In genomic region chr17:84956931-84957486, GRCm38 (mm10) we compare ENCODE assay signal across 8 mouse cellular contexts. TPM values are rescaled to one million over a fixed set of nuclear protein-coding genes. Genes with fewer than 3 reads are reported as not detected.
A peak's percentile ranks its signal among the peaks of the same experiment; 100 is the strongest.
DNase-seq lines count a peak whose midpoint lies in the region; ATAC-seq and TF ChIP-seq lines count a peak whose summit lies in the region.

No protein-coding gene starts in this region.

- H3K4me2 ChIP-seq in embryonic facial prominence, embryonic 14.5 days (ENCODE audit: low read depth, low read length): peak overlapping the region; percentile 64
- H3K4me2 ChIP-seq in kidney, embryonic 16.5 days (replicated peaks; ENCODE audit: low read depth, low read length): peak overlapping the region; percentile 73
- peak overlapping the region; percentile 86 for H3K4me2 ChIP-seq in liver, embryonic 12.5 days

- peak; percentile 97 for DNase-seq in CD4-positive helper T cell, adult 2 months (ENCODE audit: low read depth, low spot score)
- peak; percentile 98 for DNase-seq in embryonic facial prominence, embryonic 14.5 days (ENCODE audit: low spot score)
- DNase-seq in heart, adult 2 months: peak; percentile 86 to 94
- DNase-seq in naive thymus-derived CD4-positive, alpha-beta T cell, adult 2 months (ENCODE audit: low read depth): peak; percentile 96
- peak; percentile 94 for DNase-seq in splenic B cell, adult 2 months (ENCODE audit: low read depth, low spot score)

- peak overlapping the region; percentile 66 for H3K9ac ChIP-seq in embryonic facial prominence, embryonic 14.5 days (ENCODE audit: low read depth, low read length)
- H3K9ac ChIP-seq in heart, adult 2 months (ENCODE audit: low read depth, low read length): peak overlapping the region; percentile 64
- peak overlapping the region; percentile 66 for H3K9ac ChIP-seq in kidney, embryonic 16.5 days (replicated peaks; ENCODE audit: low read length)
- H3K9ac ChIP-seq in liver, embryonic 12.5 days: peak overlapping the region; percentile 77

- no peaks in the 10 kb centered on the region for H3K4me1 ChIP-seq in bone marrow, adult 2 months (ENCODE audit: control insufficient read depth, insufficient read depth, low read length)
- H3K4me1 ChIP-seq in embryonic facial prominence, embryonic 14.5 days (ENCODE audit: control insufficient read depth, insufficient read depth, low read length): peaks cover 15% of the 10 kb centered on the region
- H3K4me1 ChIP-seq in heart, adult 2 months (ENCODE audit: control insufficient read depth, insufficient read depth, low read length): peaks cover 4% of the 10 kb centered on the region
- H3K4me1 ChIP-seq in kidney, embryonic 16.5 days (ENCODE audit: insufficient read depth, low read length): peaks cover 18% of the 10 kb centered on the region
- peaks cover 38% of the 10 kb centered on the region for H3K4me1 ChIP-seq in liver, embryonic 12.5 days

- WGBS in bone marrow, adult 2 months: under 1% methylated on average over 24 of the region's 24 CpGs
- WGBS in embryonic facial prominence, embryonic 14.5 days: under 1% methylated on average over 24 of the region's 24 CpGs
- WGBS in heart, adult 2 months: under 1% methylated on average over 24 of the region's 24 CpGs
- WGBS in kidney, embryonic 16.5 days: under 1% methylated on average over 24 of the region's 24 CpGs
- WGBS in liver, embryonic 12.5 days (ENCODE audit: insufficient replicate concordance): under 1% methylated on average over 24 of the region's 24 CpGs

- H3K4me3 ChIP-seq in bone marrow, adult 2 months (replicated peaks; ENCODE audit: control insufficient read depth, low read depth, low read length): peak overlapping the region; percentile 76
- H3K4me3 ChIP-seq in embryonic facial prominence, embryonic 14.5 days (ENCODE audit: low read depth, low read length): peak overlapping the region; percentile 96
- peak overlapping the region; percentile 76 for H3K4me3 ChIP-seq in heart, adult 2 months
- peak overlapping the region; percentile 47 for H3K4me3 ChIP-seq in kidney, embryonic 16.5 days (ENCODE audit: low read length)
- H3K4me3 ChIP-seq in liver, embryonic 12.5 days: peak overlapping the region; percentile 98

- H3K9me3 ChIP-seq in embryonic facial prominence, embryonic 14.5 days (ENCODE audit: control insufficient read depth, low read length): no peaks in the 10 kb centered on the region
- no peaks in the 10 kb centered on the region for H3K9me3 ChIP-seq in kidney, embryonic 16.5 days (ENCODE audit: low read length)
- H3K9me3 ChIP-seq in liver, embryonic 12.5 days (replicated peaks): no peaks in the 10 kb centered on the region

- no peaks in the 10 kb centered on the region for H3K27me3 ChIP-seq in embryonic facial prominence, embryonic 14.5 days (replicated peaks; ENCODE audit: control insufficient read depth, insufficient read depth, low read length)
- no peaks in the 10 kb centered on the region for H3K27me3 ChIP-seq in heart, adult 2 months (ENCODE audit: control insufficient read depth, insufficient read depth, low read length)
- no peaks in the 10 kb centered on the region for H3K27me3 ChIP-seq in kidney, embryonic 16.5 days (ENCODE audit: insufficient read depth, low read length)
- no peaks in the 10 kb centered on the region for H3K27me3 ChIP-seq in liver, embryonic 12.5 days (replicated peaks)
- H3K27me3 ChIP-seq in splenic B cell, adult 2 months (ENCODE audit: control insufficient read depth, insufficient read depth, low read length, poor library complexity, severe bottlenecking): no peaks in the 10 kb centered on the region

- TF ChIP-seq CTCF in bone marrow, adult 2 months (IDR thresholded peaks at IDR 0.05; ENCODE audit: control insufficient read depth, insufficient read depth, low read length): no peak
- TF ChIP-seq CTCF in heart, adult 2 months (IDR thresholded peaks at IDR 0.05): peak; percentile 40

- ATAC-seq in embryonic facial prominence, embryonic 14.5 days (ENCODE audit: low read depth): peak; percentile 89
- ATAC-seq in kidney, embryonic 16.5 days (ENCODE audit: low FRiP score, low TSS enrichment): peak; percentile 94
- peak; percentile 84 for ATAC-seq in liver, embryonic 12.5 days

- intact Hi-C loops in heart, adult 2 months (cut with DNase I): loop anchor here (5.0 kb wide), 3 partner anchors 80 to 165 kb away; partner anchors contain the start of genes Camkmt, Lrpprc and Prepl

- H3K79me2 ChIP-seq in heart, adult 2 months (replicated peaks; ENCODE audit: control insufficient read depth, insufficient read depth, low read length): peaks cover 1% of the 10 kb centered on the region; the same call in 1 of the 2 replicates

- TF ChIP-seq EP300 in heart, adult 2 months (IDR thresholded peaks at IDR 0.05; ENCODE audit: insufficient read depth, low read depth, low read length): peak; percentile 67; the same call in 1 of the 2 replicates

- no peak; the same call in 1 of the 2 replicates for TF ChIP-seq POLR2A in bone marrow, adult 2 months (IDR thresholded peaks at IDR 0.05; ENCODE audit: borderline replicate concordance, control insufficient read depth, low read depth, low read length)
- TF ChIP-seq POLR2A in heart, adult 2 months (IDR thresholded peaks at IDR 0.05; ENCODE audit: insufficient read depth, low read depth, low read length): peak; percentile 82

- peak overlapping the region; percentile 90 for H3K27ac ChIP-seq in bone marrow, adult 2 months (ENCODE audit: control insufficient read depth, insufficient read depth, low read depth, low read length, poor library complexity)
- H3K27ac ChIP-seq in embryonic facial prominence, embryonic 14.5 days (replicated peaks; ENCODE audit: low read depth, low read length): peak overlapping the region; percentile 94
- peak overlapping the region; percentile 92 for H3K27ac ChIP-seq in heart, adult 2 months
- peak overlapping the region; percentile 94 for H3K27ac ChIP-seq in kidney, embryonic 16.5 days (ENCODE audit: low read length)
- peak overlapping the region; percentile 96 for H3K27ac ChIP-seq in liver, embryonic 12.5 days

- no peaks in the 10 kb centered on the region for H3K36me3 ChIP-seq in embryonic facial prominence, embryonic 14.5 days (ENCODE audit: control insufficient read depth, insufficient read depth, low read length)
- peaks cover 6% of the 10 kb centered on the region for H3K36me3 ChIP-seq in heart, adult 2 months (ENCODE audit: control insufficient read depth, insufficient read depth, low read length)
- no peaks in the 10 kb centered on the region for H3K36me3 ChIP-seq in kidney, embryonic 16.5 days (ENCODE audit: insufficient read depth, low read length)
- peaks cover 8% of the 10 kb centered on the region; the same call in 1 of the 2 replicates for H3K36me3 ChIP-seq in liver, embryonic 12.5 days
- H3K36me3 ChIP-seq in splenic B cell, adult 2 months (ENCODE audit: control insufficient read depth, insufficient read depth, low read length, poor library complexity, severe bottlenecking): no peaks in the 10 kb centered on the region; the same call in 1 of the 2 replicates

RNA-seq across cellular contexts. Expression of gene Ppm1b, which starts 0.5 kb away (rescaled TPM):
- 49.8 and 67.9 TPM in 2 replicates for polyA plus RNA-seq in bone marrow, adult 2 months (2011; ENCODE audit: insufficient read depth, insufficient read length, low replicate concordance, missing spikeins)
- polyA plus RNA-seq in embryonic facial prominence, embryonic 14.5 days (2014; fragmentation: Nextera tagmentation; extraction: Ambion mirVana): 72.6 and 73.7 TPM in 2 replicates
- total RNA-seq in heart, adult 2 months (2021): 100 to 1,000 TPM; 119 to 137 TPM
- 39.0 and 84.7 TPM in 2 replicates for polyA plus RNA-seq in heart, adult 2 months (2012; rRNA removed)
- 73.7 and 74.5 TPM in 2 replicates for polyA plus RNA-seq in kidney, embryonic 16.5 days (2015; fragmentation: Nextera tagmentation; extraction: Ambion mirVana)
- polyA plus RNA-seq in liver, embryonic 12.5 days (2016; fragmentation: Nextera tagmentation; extraction: Ambion mirVana): 71.7 and 75.2 TPM in 2 replicates

Comparison
In these comparisons a context has a peak if more than half of its experiments do, and no peak if none do; other contexts are left out.
1. Peak in every context shown above with its lines: DNase-seq, ATAC-seq, H3K4me3 ChIP-seq and H3K27ac ChIP-seq.
2. H3K4me3 ChIP-seq: peak in every context shown above with its lines; median percentile 98 in liver, embryonic 12.5 days; 96 in embryonic facial prominence, embryonic 14.5 days; 76 in bone marrow, adult 2 months; 76 in heart, adult 2 months; 47 in kidney, embryonic 16.5 days.